Mouse (Mus musculus): ENCODE measurements around the gene Rpl38.

Gene Rpl38

GRCm38 (mm10) chr11:114704071-114704913, 36.0 kb downstream of the Rpl38 start:
- no peak for DNase-seq (ENCODE audit: low read depth, low spot score)

- no peak for DNase-seq (ENCODE audit: low read depth, low spot score)
Observed at GRCm38 (mm10) chr11:114706358-114706757, 38.0 kb downstream of the Rpl38 start.

- DNase-seq (ENCODE audit: low read depth, low spot score) = no peak
Observed at GRCm38 (mm10) chr11:114711393-114711792, 43.1 kb downstream of the Rpl38 start.

- no peak for DNase-seq (ENCODE audit: low read depth, low spot score)
Observed at GRCm38 (mm10) chr11:114711861-114712260, 43.5 kb downstream of the Rpl38 start.

GRCm38 (mm10) chr11:114714526-114714925, 46.2 kb downstream of the Rpl38 start:
- no peak for DNase-seq (ENCODE audit: low read depth, low spot score)

GRCm38 (mm10) chr11:114715531-114715930, 47.2 kb downstream of the Rpl38 start:
- DNase-seq (ENCODE audit: low read depth, low spot score) = no peak

GRCm38 (mm10) chr11:114720535-114720934, 52.2 kb downstream of the Rpl38 start:
- DNase-seq (ENCODE audit: low read depth, low spot score) = no peak

Data from forelimb bud, embryonic 11.5 days (tissue).